Mouse (Mus musculus) forebrain, embryonic 15.5 days (tissue): ENCODE measurements around the gene Eya2. TPM values are rescaled to one million over a fixed set of nuclear protein-coding genes. Genes with fewer than 3 reads are reported as not detected.

Source experiments
- ATAC-seq: fragments of 200-750 bp; cut with Nextera tagmentation; replicated peaks from 2 replicates; pipeline ENCODE4 v1.8.0; 2017; ENCODE audit warnings: mild to moderate bottlenecking, moderate TSS enrichment, moderate library complexity
- H3K27ac ChIP-seq: fragments of 300-500 bp; sonication (generic); replicated peaks from 2 replicates; pipeline ENCODE4 v1.5.1; 2015; ENCODE audit warnings: mild to moderate bottlenecking, inconsistent platforms
- H3K27me3 ChIP-seq: fragments of 300-500 bp; sonication (generic); 2 replicates; pipeline ENCODE4 v1.6.1; 2015; ENCODE audit warnings: inconsistent platforms
- H3K36me3 ChIP-seq: fragments of 300-500 bp; sonication (generic); 2 replicates; pipeline ENCODE4 v1.6.1; 2015; ENCODE audit warnings: mild to moderate bottlenecking, inconsistent platforms
- H3K4me1 ChIP-seq: fragments of 300-500 bp; sonication (generic); 2 replicates; pipeline ENCODE4 v1.6.1; 2015; ENCODE audit warnings: inconsistent platforms
- H3K4me2 ChIP-seq: fragments of 300-500 bp; sonication (generic); replicated peaks from 2 replicates; pipeline ENCODE4 v1.6.1; 2015; ENCODE audit warnings: mild to moderate bottlenecking, inconsistent platforms
- H3K4me3 ChIP-seq: fragments of 300-500 bp; sonication (generic); 2 replicates; pipeline ENCODE4 v1.5.1; 2015; ENCODE audit warnings: mild to moderate bottlenecking, inconsistent platforms
- H3K9ac ChIP-seq: fragments of 300-500 bp; sonication (generic); replicated peaks from 2 replicates; pipeline ENCODE4 v1.6.1; 2015; ENCODE audit warnings: mild to moderate bottlenecking, inconsistent platforms
- H3K9me3 ChIP-seq: fragments of 300-500 bp; sonication (generic); 2 replicates; pipeline ENCODE4 v1.6.1; 2016; ENCODE audit warnings: inconsistent platforms
- WGBS: fragments of 180-500 bp; shearing (Covaris S2); methylation state at CpG from one replicate; pipeline ENCODE4 v1.1.7; 2015; ENCODE audit warnings: mixed read lengths; 5-methylcytosine and 5-hydroxymethylcytosine counted together
- polyA plus RNA-seq: library from polyadenylated mRNA; unstranded; fragments of >200 nt; fragmentation: Nextera tagmentation; extraction: Ambion mirVana; gene quantifications from 2 replicates; pipeline ENCODE4 v1.2.1, GENCODE M21; 2015

Gene Eya2
- polyA plus RNA-seq, 1 experiment from 2014 or later: 2.8 TPM

DNA sequence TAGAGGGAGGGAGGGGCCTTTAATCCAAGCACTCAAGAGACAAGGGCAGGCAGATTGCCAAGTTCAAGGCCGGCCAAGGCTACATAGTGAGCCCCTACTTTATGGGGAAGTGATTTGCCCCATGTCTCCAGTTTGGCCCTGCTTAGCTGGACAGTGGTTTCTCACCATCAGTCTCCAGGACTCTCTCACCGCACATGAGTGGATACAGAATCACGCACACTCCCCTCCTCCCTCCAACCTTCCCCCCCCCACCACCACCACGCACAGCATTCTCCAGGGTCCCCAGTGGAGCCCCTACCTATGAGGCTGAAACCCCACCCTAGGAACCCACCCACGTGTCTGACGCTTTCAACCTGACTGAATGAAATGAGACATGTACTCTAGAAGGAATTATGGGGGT lies 223.7 kb downstream of the Eya2 start:
- Histone ChIP-seq H3K9me3 (no peaks in the 10 kb centered on the region), H3K9ac (no peak overlapping the region), H3K36me3 (peaks cover 60% of the 10 kb centered on the region), H3K27me3 (no peaks in the 10 kb centered on the region), H3K4me3 (no peak overlapping the region), H3K27ac (no peak overlapping the region), H3K4me2 (no peak overlapping the region), H3K4me1 (0 out of 2 replicates have a peak, but pooled peaks cover 5% of the 10 kb centered on the region)
- WGBS: 90% methylated on average over 6 of the region's 6 CpGs
- ATAC-seq: no peak

DNA sequence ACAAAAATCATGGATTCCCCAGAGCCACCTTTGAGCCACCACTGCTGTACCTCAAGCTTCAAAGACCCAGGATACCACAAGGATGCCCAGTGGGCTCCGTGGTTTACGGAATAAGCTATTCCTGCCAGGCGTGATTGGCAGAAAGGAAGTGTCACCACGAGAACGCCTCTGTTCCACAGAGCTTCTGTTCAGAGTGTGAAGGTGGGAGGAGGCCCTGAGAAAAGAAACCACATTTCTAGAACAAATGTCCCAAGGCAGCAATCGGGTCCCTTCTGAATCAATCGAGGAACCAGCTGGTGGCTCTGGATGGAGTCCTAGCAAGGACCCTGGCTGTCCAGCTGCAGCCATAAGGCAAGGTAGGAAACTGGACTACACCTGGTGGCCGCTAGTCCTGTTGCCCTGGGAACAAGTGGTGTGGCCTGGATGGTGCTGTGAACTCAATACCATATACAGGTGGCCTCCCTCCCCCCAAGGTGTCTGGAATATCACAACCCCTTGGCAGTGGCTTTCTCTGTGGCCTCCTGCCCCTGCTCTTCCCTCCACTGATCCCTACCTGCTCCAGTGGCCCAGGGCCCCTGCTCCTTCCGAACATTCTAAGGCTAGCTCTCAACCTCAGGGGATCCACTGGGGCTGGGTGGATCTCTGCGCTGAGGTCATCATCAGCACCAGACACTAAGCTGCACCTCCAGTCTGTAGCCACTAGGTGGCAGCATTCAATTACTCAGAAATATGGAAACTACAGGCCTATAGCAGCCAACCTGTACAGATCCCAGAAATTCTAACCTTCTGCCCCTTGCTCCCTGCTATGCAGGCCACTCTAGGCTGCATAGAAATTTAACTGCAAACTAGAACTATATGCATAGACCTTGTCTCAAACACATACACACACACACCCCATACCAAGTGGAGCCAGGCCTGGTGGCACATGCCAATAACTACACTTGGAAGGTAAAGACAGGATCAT lies 224.4 kb downstream of the Eya2 start:
- ATAC-seq: peak; percentile 65
- no peaks in the 10 kb centered on the region for H3K9me3 ChIP-seq
- no peak overlapping the region for H3K4me2 ChIP-seq
- WGBS: 75% methylated on average over 10 of the region's 10 CpGs
- H3K4me3 ChIP-seq: no peak overlapping the region
- H3K36me3 ChIP-seq: peaks cover 58% of the 10 kb centered on the region
- no peak overlapping the region for H3K9ac ChIP-seq
- H3K27ac ChIP-seq: no peak overlapping the region
- 0 out of 2 replicates have a peak, but pooled peaks cover 5% of the 10 kb centered on the region for H3K4me1 ChIP-seq
- H3K27me3 ChIP-seq: no peaks in the 10 kb centered on the region

DNA sequence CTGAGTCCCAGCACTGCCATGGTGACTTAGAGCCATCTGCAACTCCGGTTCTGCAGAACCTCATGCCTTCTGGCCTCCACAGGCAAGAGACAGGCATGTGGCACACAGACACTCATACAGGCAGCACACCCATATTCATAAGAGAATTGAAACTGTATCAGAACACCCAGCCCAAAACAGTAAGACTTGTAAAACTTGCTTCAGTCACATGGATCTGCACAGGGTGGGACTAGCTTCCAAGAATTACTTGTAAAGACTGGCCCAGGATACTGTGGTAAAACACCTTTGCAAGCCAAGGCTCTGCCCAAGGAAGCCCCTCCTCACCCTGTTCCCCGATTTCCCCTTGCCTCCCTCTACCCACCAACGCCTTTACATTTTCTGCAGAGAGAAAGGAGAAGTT lies 225.2 kb downstream of the Eya2 start:
- 0 out of 2 replicates have a peak, but pooled peaks cover 5% of the 10 kb centered on the region for H3K4me1 ChIP-seq

DNA sequence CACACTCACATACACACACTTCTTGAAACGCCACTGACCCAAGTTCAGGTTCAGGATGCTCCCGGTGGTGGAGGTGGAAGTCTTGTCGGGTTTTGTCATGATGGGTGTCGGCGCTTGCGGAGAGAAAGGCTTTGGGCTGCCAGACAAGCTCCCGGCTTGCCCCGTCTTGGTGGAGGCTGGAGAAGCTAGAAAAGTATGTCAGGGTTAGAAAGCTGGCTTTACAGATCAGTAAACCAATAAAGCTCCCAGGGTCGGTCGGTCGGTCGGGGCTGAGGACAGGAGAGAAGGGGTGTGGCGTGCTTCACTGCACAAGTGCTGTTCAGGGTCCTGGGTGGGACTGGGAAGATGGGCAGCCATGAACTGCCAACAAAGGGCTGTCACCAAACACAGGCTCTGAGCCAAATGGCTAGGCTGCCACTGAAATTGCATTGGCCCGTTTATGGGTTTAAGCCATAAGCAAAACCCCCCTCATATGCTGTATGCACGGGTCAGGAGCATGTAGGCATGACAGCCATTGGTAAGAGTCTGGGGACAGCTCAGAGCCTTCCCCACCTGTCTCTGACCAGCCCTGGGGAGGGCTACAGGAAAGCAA lies 225.8 kb downstream of the Eya2 start:
- 86% methylated on average over 15 of the region's 15 CpGs for WGBS
- H3K9ac ChIP-seq: no peak overlapping the region
- no peak overlapping the region for H3K4me2 ChIP-seq
- no peak overlapping the region; the same call in 1 of the 2 replicates for H3K27ac ChIP-seq
- ATAC-seq: no peak
- no peaks in the 10 kb centered on the region for H3K9me3 ChIP-seq
- 0 out of 2 replicates have a peak, but pooled peaks cover 4% of the 10 kb centered on the region for H3K4me1 ChIP-seq
- no peak overlapping the region for H3K4me3 ChIP-seq
- H3K27me3 ChIP-seq: no peaks in the 10 kb centered on the region
- H3K36me3 ChIP-seq: peaks cover 52% of the 10 kb centered on the region

More for the DNA sequence above, 225.2 kb downstream of the Eya2 start:
- Histone ChIP-seq H3K4me3 (no peak overlapping the region), H3K4me2 (no peak overlapping the region), H3K9me3 (no peaks in the 10 kb centered on the region), H3K9ac (no peak overlapping the region), H3K27me3 (no peaks in the 10 kb centered on the region), H3K27ac (no peak overlapping the region), H3K36me3 (peaks cover 54% of the 10 kb centered on the region)
- 83% methylated on average over 3 of the region's 3 CpGs for WGBS
- no peak for ATAC-seq

Other genes with a start within 250 kb of the Eya2 start
- 6.5 and 7.6 TPM in 2 replicates for gene Zfp663, start 226.3 kb upstream of the Eya2 start, polyA plus RNA-seq
- 12.5 and 12.6 TPM in 2 replicates for gene Zfp334, start 206.8 kb upstream of the Eya2 start, polyA plus RNA-seq
- gene Ocstamp, start 194.6 kb upstream of the Eya2 start, polyA plus RNA-seq: 0.05 TPM in 1 of 2 replicates, not detected in the other
- gene Slc13a3, start 121.8 kb upstream of the Eya2 start, polyA plus RNA-seq: 5.3 and 5.4 TPM in 2 replicates
- 47.1 and 48.6 TPM in 2 replicates for gene Trp53rka, start 101.7 kb upstream of the Eya2 start, polyA plus RNA-seq
- gene Slc2a10, start 91.2 kb upstream of the Eya2 start, polyA plus RNA-seq: 2.4 and 2.6 TPM in 2 replicates